Mouse (Mus musculus): ENCODE measurements around the gene Hdac7. TPM values are rescaled to one million over a fixed set of nuclear protein-coding genes. Genes with fewer than 3 reads are reported as not detected.
A peak's percentile ranks its signal among the peaks of the same experiment; 100 is the strongest.

Gene Hdac7
- total RNA-seq, 2 experiments from 2014 or later, result 30.3 to 33.0 TPM

- intact Hi-C loops (cut with DNase I), result no loop called here
These were observed 16.1 kb upstream of the Hdac7 start for GRCm38 (mm10) chr15:97860353-97860752.

GRCm38 (mm10) chr15:97858431-97858830 is 14.1 kb upstream of the Hdac7 start:
- DNase-seq (ENCODE audit: low spot score), result no peak
- intact Hi-C loops (cut with DNase I), result no loop called here

More at GRCm38 (mm10) chr15:97860353-97860752, 16.1 kb upstream of the Hdac7 start:
- no peak for DNase-seq (ENCODE audit: low spot score)

DNA sequence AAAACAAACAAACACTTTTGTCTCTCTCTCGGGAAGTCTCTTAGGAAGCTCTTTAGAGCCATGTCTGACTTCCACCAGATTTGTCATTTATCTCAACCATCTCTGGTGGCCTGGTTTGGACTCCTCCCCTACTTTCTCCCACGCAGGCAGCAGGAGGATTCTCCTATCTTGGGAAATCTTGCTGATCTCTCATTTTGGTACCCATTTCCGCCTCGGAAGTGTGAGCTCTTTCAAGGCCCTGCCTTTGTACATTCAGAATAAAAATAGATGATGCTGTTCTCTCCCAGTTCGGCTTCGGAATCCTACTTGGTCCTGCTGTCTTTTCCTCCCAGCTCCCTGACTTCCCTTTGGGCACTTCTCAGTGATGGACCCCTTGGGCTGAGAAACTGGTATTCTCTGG is 10.2 kb upstream of the Hdac7 start:
- DNase-seq (ENCODE audit: low spot score), result no peak

DNA sequence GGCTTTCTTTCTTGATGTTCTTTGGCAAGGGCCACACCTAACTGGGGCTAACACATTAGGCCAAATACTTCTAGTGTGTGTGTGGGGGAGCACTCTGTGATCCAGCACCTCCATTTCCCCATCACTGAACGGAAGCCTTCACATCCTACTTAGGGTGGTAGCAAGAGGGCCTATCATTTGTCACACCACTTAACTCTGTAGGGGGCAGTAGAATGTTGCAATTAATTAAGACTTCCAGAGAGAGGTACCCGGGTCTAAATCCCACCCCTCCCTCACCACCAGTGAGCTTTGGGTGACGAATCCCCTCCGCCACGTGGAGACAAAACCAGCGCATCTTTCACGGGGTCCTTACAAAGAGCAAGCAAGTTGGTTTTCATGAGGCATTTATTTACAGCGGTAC is 9.8 kb upstream of the Hdac7 start:
- intact Hi-C loops (cut with DNase I), result loop anchor here (2.0 kb wide), 1 partner anchor 99 kb away; no protein-coding TSS in a partner anchor
- no peak for DNase-seq (ENCODE audit: low spot score)

More for the DNA sequence above, 10.2 kb upstream of the Hdac7 start:
- intact Hi-C loops (cut with DNase I), result loop anchor here (2.0 kb wide), 1 partner anchor 98 kb away; no protein-coding TSS in a partner anchor

- intact Hi-C loops (cut with DNase I), result no loop called here
- no peak for DNase-seq (ENCODE audit: low spot score)
These were observed 8.0 kb upstream of the Hdac7 start for GRCm38 (mm10) chr15:97852291-97852690.

- intact Hi-C loops (cut with DNase I), result no loop called here
- no peak for DNase-seq (ENCODE audit: low spot score)
These were observed 6.7 kb upstream of the Hdac7 start for GRCm38 (mm10) chr15:97851011-97851410.

DNA sequence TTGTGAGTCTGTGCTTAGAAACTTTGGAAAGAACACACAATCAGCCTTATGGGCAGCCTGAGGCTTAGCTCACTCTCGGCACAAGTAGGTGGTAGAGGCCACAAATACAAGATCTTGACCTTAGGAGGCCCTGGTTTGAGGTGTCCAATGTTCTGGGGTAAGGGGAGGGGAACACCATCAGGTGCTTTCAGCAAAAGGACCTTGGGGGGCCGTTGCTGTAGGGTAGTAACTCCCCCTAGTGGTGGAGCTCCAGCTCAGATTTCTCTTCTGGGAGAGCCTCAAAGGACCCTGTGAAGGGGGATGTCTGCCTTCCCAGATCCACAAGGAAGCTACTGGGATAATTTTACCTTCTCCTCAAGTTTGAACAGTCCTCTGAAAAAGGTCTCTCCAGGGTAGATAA is 6.1 kb upstream of the Hdac7 start:
- no peak for DNase-seq (ENCODE audit: low spot score)
- intact Hi-C loops (cut with DNase I), result loop anchor here (1.0 kb wide), 1 partner anchor 132 kb away; no protein-coding TSS in a partner anchor

DNA sequence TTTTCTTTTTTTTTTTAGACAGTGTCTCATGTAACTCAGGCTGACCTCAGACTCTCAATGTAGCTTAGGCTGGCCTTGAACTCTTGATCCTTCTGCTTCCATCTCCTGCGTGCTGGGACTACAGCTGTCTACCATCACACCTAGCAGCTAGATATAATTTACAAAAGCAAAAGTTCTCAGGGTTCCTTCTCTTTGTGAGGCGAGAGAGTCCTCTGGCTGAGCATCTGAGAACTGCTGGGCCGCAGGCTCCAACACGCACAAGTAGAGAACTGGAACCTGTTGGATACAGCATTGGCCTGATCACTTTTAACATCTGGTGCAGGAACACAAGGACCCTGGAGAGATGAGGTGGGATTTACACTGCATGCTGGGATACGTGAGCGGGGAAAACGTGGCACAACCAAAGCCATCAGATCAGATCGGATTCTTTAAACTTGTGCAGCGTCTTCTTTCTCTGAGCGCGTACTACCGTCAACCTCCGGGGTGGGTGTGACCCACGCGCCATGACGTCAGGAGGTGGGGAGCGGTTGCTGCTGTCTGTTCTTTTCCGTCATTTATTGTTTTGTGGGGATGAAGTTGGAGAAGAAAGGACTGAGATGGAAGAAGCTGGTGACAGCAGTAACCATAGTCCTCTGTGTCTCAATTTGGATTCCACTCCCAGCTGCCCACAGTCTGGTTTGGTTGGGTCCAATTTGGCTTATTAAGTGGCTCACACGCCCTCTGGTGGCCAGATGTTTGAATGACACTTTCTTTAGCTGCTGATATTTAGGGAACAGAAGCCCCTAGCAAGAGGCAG is 5.0 kb upstream of the Hdac7 start:
- peak; percentile 77 for DNase-seq (ENCODE audit: low spot score)
- intact Hi-C loops (cut with DNase I), result loop anchor here (1.0 to 5.0 kb wide), 4 partner anchors 25 to 182 kb away; no protein-coding TSS in a partner anchor

DNA sequence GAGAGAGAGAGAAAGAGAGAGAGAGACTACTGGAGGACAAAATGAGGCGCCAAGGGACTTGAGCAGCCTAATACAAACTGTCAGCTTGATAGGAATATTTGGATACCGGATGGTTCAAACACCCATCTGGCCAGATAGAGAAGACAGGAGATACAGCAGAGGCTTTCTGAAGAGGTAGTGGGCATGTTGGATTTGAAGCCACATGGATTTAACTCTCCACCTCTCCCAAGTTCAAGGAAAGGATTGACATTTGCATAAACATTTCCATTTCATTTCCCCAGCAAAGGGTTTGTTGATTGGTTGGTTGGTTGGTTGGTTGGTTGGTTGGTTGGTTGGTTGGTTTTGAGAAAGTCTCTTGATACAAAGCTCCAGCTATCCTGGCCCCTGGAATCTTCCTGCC is 3.6 kb upstream of the Hdac7 start:
- no peak for DNase-seq (ENCODE audit: low spot score)
- intact Hi-C loops (cut with DNase I), result loop anchor here (2.0 to 5.0 kb wide), 2 partner anchors 23 to 181 kb away; no protein-coding TSS in a partner anchor

DNA sequence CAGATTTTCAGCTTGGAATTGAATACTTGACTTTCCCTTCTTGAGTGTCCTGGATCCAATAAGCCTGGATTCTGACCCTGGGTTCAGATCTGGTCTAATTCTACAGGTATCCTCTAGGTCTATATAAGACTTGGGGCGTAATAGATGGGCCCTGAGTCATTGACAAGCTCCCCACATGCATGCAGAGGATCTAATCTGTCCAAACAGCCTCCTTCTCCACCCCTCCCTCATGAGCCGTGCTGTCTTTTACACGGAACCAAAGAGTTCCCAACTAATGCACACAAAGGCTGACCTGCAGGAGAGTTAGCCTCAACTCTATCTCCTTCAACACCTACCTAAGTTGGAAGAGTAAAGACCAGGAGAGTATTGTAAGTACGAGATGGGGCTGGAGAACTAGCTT is 3.0 kb upstream of the Hdac7 start:
- no peak for DNase-seq (ENCODE audit: low spot score)
- intact Hi-C loops (cut with DNase I), result loop anchor here (5.0 kb wide), 1 partner anchor 180 kb away; no protein-coding TSS in a partner anchor

DNA sequence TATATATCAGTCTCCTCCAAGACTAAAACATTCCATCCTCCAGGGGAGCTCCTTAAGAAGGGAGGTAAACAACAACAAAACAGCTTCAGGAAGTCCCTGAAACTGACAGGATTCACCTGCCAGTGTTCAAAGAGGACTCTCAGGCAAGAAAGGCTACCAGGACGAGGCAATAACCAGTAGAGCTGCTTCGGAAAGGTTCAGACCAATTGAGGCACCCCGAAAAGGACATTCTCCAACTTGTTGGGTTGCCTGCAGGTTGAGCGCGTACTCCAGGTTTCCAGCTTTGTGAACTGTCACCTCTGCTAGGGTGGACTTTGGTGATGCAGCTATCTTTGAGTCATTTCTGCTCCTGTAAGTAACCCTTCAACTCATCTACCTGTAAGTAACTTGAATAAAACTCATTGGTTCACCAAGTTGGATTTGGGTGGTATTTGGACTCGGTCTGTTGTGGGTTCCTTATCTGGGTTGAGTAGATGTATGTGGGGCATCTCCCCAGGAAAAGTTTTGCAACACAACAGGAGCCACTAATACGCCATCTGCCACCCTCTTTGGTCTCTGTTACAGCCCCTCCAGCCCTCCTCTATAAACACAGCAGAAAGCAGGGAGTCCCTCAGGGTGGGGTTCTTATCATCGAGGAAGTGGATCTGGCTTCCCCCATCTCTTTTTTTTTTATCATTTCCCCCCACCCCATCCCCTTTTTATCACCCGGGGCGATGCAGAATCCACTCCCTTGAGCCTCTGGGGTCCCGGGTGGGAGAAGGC is 2.0 kb upstream of the Hdac7 start:
- intact Hi-C loops (cut with DNase I), result loop anchor here (5.0 kb wide), 1 partner anchor 179 kb away; no protein-coding TSS in a partner anchor
- DNase-seq (ENCODE audit: low spot score), result no peak

DNA sequence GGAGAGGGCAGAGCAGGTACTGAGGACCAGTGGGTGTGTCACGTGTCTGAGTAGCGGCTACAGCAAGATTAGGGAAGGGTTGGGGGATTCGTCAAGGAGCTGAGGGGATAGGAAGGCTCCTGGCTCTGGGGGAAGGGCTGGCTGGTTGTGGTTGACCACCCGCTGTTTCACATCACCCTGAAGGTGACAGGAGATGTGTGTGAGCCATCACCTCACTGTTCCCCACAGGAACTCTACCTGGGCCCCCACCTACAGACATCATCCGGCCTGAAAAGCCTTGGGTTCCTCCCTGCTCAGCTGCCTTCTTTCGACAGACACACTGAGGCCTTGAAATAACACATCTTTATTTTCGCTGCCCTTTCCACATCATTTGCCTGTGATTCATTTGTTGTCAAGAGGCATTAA is 1.1 kb downstream of the Hdac7 start:
- intact Hi-C loops (cut with DNase I), result no loop called here
- DNase-seq (ENCODE audit: low spot score), result no peak

GRCm38 (mm10) chr15:97842058-97842457 is 2.2 kb downstream of the Hdac7 start:
- intact Hi-C loops (cut with DNase I), result no loop called here

DNA sequence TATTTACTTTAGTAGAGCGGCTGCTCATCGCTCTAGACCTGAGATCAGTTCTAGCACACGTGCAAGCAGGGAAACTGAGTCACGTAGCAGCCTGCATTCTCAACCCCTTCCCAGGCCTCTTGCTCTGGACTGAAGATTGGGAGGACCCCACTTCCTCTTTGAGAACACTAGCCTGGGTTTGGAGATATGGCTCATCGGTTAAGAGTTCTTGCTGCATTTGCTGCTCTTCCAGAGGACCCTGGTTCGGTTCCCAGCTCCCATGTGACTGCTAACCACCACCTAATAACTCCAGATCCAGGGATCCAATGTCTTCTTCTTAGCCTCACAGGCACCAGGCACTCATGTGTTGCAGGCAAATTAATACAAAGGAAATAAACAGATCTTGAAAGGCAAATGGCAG is 2.9 kb downstream of the Hdac7 start:
- intact Hi-C loops (cut with DNase I), result no loop called here
- no peak for DNase-seq (ENCODE audit: low spot score)

More at GRCm38 (mm10) chr15:97842058-97842457, 2.2 kb downstream of the Hdac7 start:
- no peak for DNase-seq (ENCODE audit: low spot score)

DNA sequence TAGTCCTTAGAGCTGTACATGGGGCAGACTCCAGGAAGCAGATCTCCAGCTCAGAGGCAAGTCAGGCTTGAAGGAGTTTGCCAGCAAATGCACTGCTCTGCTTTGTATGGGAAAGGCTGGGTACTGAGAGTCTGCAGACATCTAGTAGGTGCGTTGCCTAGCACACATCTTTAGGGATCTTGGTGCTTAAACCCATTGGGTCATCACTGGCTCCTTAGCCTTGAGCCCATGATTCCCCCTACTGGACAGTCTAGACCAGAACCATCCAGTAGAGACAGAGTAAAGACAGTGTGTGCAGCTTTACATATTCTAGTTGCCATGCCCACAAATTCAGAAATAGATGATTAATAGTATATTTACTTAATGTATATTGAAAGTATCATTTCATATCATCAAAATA is 3.5 kb downstream of the Hdac7 start:
- DNase-seq (ENCODE audit: low spot score), result no peak
- intact Hi-C loops (cut with DNase I), result no loop called here

DNA sequence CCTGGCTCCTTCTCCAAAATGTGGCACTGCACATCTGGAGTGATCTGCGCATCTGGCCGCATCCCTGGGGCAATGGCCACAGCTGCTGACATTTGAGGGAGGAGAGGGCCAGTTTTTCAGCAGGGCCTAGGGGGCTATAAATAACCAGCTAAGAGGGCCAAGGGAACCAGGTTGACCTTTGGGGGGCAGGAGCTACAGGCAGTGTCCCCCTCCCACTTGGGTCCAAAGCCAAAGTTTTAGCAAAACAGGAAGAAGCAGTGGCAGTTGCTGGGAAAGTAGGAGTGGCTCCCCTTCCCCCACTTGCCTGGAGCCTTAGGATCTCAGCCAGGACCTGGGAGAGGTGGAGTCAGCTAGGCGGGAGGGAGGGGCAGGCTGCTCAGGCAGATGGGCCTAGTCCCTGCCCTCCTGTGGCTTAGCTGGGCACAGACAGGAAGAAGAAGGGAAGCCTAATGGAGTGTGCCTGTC is 4.3 kb downstream of the Hdac7 start:
- intact Hi-C loops (cut with DNase I), result no loop called here
- peak; percentile 77 for DNase-seq (ENCODE audit: low spot score)

GRCm38 (mm10) chr15:97839473-97839872 is 4.8 kb downstream of the Hdac7 start:
- intact Hi-C loops (cut with DNase I), result no loop called here
- no peak for DNase-seq (ENCODE audit: low spot score)

DNA sequence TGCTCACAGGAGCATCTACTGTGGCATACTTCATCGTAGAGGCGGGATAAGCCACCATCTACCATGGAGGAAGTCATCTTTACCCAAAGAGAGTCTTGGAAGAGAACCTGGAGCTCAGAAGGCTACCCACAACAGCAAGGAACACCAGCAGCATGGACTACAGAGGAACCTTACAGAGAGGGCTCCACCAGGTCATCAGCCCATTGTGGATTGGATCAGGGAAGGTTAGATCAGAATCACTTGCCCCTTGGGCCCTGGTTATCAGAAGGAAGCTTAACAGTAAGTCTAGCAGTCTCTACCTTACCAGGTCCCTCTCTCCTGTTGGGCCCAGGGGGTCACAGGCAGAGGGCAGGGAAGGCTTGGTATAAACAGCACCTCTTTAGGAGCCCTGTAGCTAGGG is 5.3 kb downstream of the Hdac7 start:
- intact Hi-C loops (cut with DNase I), result no loop called here
- DNase-seq (ENCODE audit: low spot score), result no peak

DNA sequence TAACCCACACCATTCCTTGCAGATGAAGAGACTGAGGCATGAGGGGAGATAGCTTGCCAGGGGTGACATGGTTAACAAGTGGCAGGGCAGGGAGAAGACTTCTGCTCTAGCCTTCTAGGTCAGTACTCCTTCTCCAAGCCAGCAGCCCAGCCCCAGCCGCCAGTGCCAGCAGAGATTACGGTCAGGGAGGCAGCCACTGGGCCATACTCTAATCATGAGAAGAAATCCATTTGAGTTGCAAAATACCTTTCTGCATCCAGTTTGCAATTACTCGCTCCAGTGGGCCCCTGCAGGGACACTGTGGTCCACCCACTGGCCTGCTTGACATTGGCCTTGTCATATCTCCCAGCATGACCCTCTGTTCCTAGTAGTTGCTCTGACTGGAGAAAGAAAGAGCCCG is 5.9 kb downstream of the Hdac7 start:
- intact Hi-C loops (cut with DNase I), result no loop called here
- DNase-seq (ENCODE audit: low spot score), result no peak

- no peak for DNase-seq (ENCODE audit: low spot score)
- intact Hi-C loops (cut with DNase I), result no loop called here
These were observed 6.7 kb downstream of the Hdac7 start for GRCm38 (mm10) chr15:97837491-97838061.
